Comparison of ENCODE assay signal across 8 mouse cellular contexts in genomic region chrX:140664479-140665241, GRCm38 (mm10). TPM values are rescaled to one million over a fixed set of nuclear protein-coding genes. Genes with fewer than 3 reads are reported as not detected.
DNase-seq lines count a peak whose midpoint lies in the region; ATAC-seq lines count a peak whose summit lies in the region.

Mid2 (plus strand) TSS chrX:140664599.

- 19% methylated on average over 40 of the region's 68 CpGs for WGBS in hindbrain, embryonic 11.5 days
- 17% methylated on average over 53 of the region's 68 CpGs for WGBS in lung, embryonic 15.5 days

- DNase-seq in ZHBTc4 (ENCODE audit: low read depth, low spot score): peak; percentile 41
- DNase-seq in cerebellum, adult 9-10 months: peak; percentile 39
- peak; percentile 6 to 12 for DNase-seq in frontal cortex, postnatal 14 days (ENCODE audit: low spot score in 2 of 2)
- peak; percentile 41 for DNase-seq in hindbrain, embryonic 11.5 days (ENCODE audit: low spot score)
- peak; percentile 3 for DNase-seq in layer of hippocampus, adult 9-11 months
- peak; percentile 32 for DNase-seq in retina, embryonic 14.5 days (ENCODE audit: low spot score)
- no peak for DNase-seq in T-cell, adult 2 months (ENCODE audit: low spot score)

- ATAC-seq in hindbrain, embryonic 11.5 days (ENCODE audit: low FRiP score): peak; percentile 70
- ATAC-seq in lung, embryonic 15.5 days (ENCODE audit: borderline replicate concordance, extremely low read depth, low FRiP score, low TSS enrichment): peak; percentile 74

- H3K9me3 ChIP-seq in hindbrain, embryonic 11.5 days (ENCODE audit: control insufficient read depth, low read length): no peaks in the 10 kb centered on the region
- H3K9me3 ChIP-seq in lung, embryonic 15.5 days: no peaks in the 10 kb centered on the region

- H3K36me3 ChIP-seq in hindbrain, embryonic 11.5 days (ENCODE audit: control insufficient read depth, insufficient read depth, low read length): no peaks in the 10 kb centered on the region
- no peaks in the 10 kb centered on the region for H3K36me3 ChIP-seq in lung, embryonic 15.5 days

- H3K9ac ChIP-seq in hindbrain, embryonic 11.5 days (ENCODE audit: low read depth, low read length): peak within 1 kb of the TSS; percentile 58
- peak within 1 kb of the TSS; percentile 68 for H3K9ac ChIP-seq in lung, embryonic 15.5 days

- peaks cover 11% of the 10 kb centered on the region; the same call in 1 of the 2 replicates for H3K27me3 ChIP-seq in hindbrain, embryonic 11.5 days (ENCODE audit: control insufficient read depth, insufficient read depth, low read length)
- peaks cover 25% of the 10 kb centered on the region; the same call in 1 of the 2 replicates for H3K27me3 ChIP-seq in lung, embryonic 15.5 days

- peak within 1 kb of the TSS; percentile 69 for H3K4me2 ChIP-seq in hindbrain, embryonic 11.5 days (replicated peaks; ENCODE audit: low read depth, low read length)
- peak within 1 kb of the TSS; percentile 57 for H3K4me2 ChIP-seq in lung, embryonic 15.5 days

- H3K4me3 ChIP-seq in hindbrain, embryonic 11.5 days (ENCODE audit: low read depth, low read length): peak within 1 kb of the TSS; percentile 49
- H3K4me3 ChIP-seq in lung, embryonic 15.5 days: peak within 1 kb of the TSS; percentile 61

- no peaks in the 10 kb centered on the region for H3K4me1 ChIP-seq in hindbrain, embryonic 11.5 days (replicated peaks; ENCODE audit: control insufficient read depth, insufficient read depth, low read length)
- H3K4me1 ChIP-seq in lung, embryonic 15.5 days: no peaks in the 10 kb centered on the region

- 0 out of 2 replicates have a peak within 1 kb of the TSS, but pooled peaks have one; percentile 20 for H3K27ac ChIP-seq in hindbrain, embryonic 11.5 days (ENCODE audit: low read depth, low read length)
- peak within 1 kb of the TSS; percentile 66 for H3K27ac ChIP-seq in lung, embryonic 15.5 days

RNA-seq across cellular contexts. Expression of gene Mid2, which starts in this region (rescaled TPM):
- 3.0 and 3.7 TPM in 2 replicates for polyA plus RNA-seq in hindbrain, embryonic 11.5 days (2014; fragmentation: Nextera tagmentation; extraction: Ambion mirVana)
- 6.6 and 7.8 TPM in 2 replicates for polyA plus RNA-seq in lung, embryonic 15.5 days (2015; fragmentation: Nextera tagmentation; extraction: Ambion mirVana)
